Mouse (Mus musculus) neural tube, embryonic 14.5 days (tissue): ENCODE results near the gene Cd180. TPM values are rescaled to one million over a fixed set of nuclear protein-coding genes. Genes with fewer than 3 reads are reported as not detected.
"Not testable (repeated sequence)": the region's sequence is repeated elsewhere in the genome, so short reads cannot be mapped to it uniquely, and the experiment has no call there.

ENCODE experiments used
- ATAC-seq: fragments of 200-750 bp; cut with Nextera tagmentation; 2 replicates; pipeline ENCODE4 v1.8.0; 2017; ENCODE audit warnings: low read depth, mild to moderate bottlenecking, moderate TSS enrichment, moderate library complexity
- H3K27ac ChIP-seq: fragments of 300-500 bp; sonication (generic); 2 replicates; pipeline ENCODE4 v1.5.1; 2014; ENCODE audit warnings: low read depth, mild to moderate bottlenecking, control low read depth, low read length, moderate library complexity, mixed read lengths
- H3K27me3 ChIP-seq: fragments of 300-500 bp; sonication (generic); 2 replicates; pipeline ENCODE4 v1.6.1; 2014; ENCODE audit warnings: low read length; ENCODE audit not compliant: control insufficient read depth, insufficient read depth
- H3K36me3 ChIP-seq: fragments of 300-500 bp; sonication (generic); 2 replicates; pipeline ENCODE4 v1.6.1; 2014; ENCODE audit warnings: low read length, mixed read lengths; ENCODE audit not compliant: control insufficient read depth, insufficient read depth
- H3K4me1 ChIP-seq: fragments of 300-500 bp; sonication (generic); 2 replicates; pipeline ENCODE4 v1.6.1; 2014; ENCODE audit warnings: low read length; ENCODE audit not compliant: control insufficient read depth, insufficient read depth
- H3K4me2 ChIP-seq: fragments of 300-500 bp; sonication (generic); 2 replicates; pipeline ENCODE4 v1.6.1; 2014; ENCODE audit warnings: mild to moderate bottlenecking, low read depth, low read length, control low read depth
- H3K4me3 ChIP-seq: fragments of 300-500 bp; sonication (generic); 2 replicates; pipeline ENCODE4 v1.5.1; 2014; ENCODE audit warnings: low read depth, low read length, control low read depth, mixed read lengths
- H3K9ac ChIP-seq: fragments of 300-500 bp; sonication (generic); replicated peaks from 2 replicates; pipeline ENCODE4 v1.6.1; 2014; ENCODE audit warnings: low read depth, mild to moderate bottlenecking, control low read depth, low read length, mixed read lengths
- H3K9me3 ChIP-seq: fragments of 300-500 bp; sonication (generic); 2 replicates; pipeline ENCODE4 v1.6.1; 2016; ENCODE audit warnings: low read length; ENCODE audit not compliant: control insufficient read depth
- WGBS: fragments of 180-500 bp; shearing (Covaris S2); extraction: QIAGEN DNeasy Blood & Tissue Kit; methylation state at CpG from one replicate; pipeline ENCODE4 v1.1.7; 2014; 5-methylcytosine and 5-hydroxymethylcytosine counted together
- polyA plus RNA-seq: library from polyadenylated mRNA; unstranded; fragments of >200 nt; fragmentation: Nextera tagmentation; extraction: Ambion mirVana; gene quantifications from 2 replicates; pipeline ENCODE4 v1.2.1, GENCODE M21; 2014

Cd180 gene
- polyA plus RNA-seq, 1 experiment from 2014 or later: 0.79 TPM

GRCm38 (mm10) chr13:102669522-102670256 is 23.7 kb upstream of the Cd180 start:
- Histone ChIP-seq H3K9ac (no peak overlapping the region), H3K36me3 (no peaks in the 10 kb centered on the region), H3K27ac (no peak overlapping the region), H3K4me1 (no peaks in the 10 kb centered on the region), H3K4me3 (no peak overlapping the region), H3K4me2 (no peak overlapping the region), H3K27me3 (no peaks in the 10 kb centered on the region), H3K9me3 (no peaks in the 10 kb centered on the region)
- WGBS: 53% methylated on average over 14 of the region's 14 CpGs
- ATAC-seq: no peak

GRCm38 (mm10) chr13:102670503-102670902 is 22.9 kb upstream of the Cd180 start:
- H3K9me3 ChIP-seq: no peaks in the 10 kb centered on the region
- no peak for ATAC-seq
- WGBS: 82% methylated on average over 7 of the region's 7 CpGs
- H3K4me1 ChIP-seq: no peaks in the 10 kb centered on the region
- no peaks in the 10 kb centered on the region for H3K27me3 ChIP-seq
- H3K9ac ChIP-seq: no peak overlapping the region
- no peak overlapping the region for H3K4me3 ChIP-seq
- H3K4me2 ChIP-seq: no peak overlapping the region
- H3K36me3 ChIP-seq: no peaks in the 10 kb centered on the region
- no peak overlapping the region for H3K27ac ChIP-seq

GRCm38 (mm10) chr13:102674083-102674482 is 19.3 kb upstream of the Cd180 start:
- no peak overlapping the region for H3K27ac ChIP-seq
- no peak overlapping the region for H3K9ac ChIP-seq
- no peaks in the 10 kb centered on the region for H3K27me3 ChIP-seq
- no peaks in the 10 kb centered on the region for H3K36me3 ChIP-seq
- 87% methylated on average over 3 of the region's 3 CpGs for WGBS
- H3K4me2 ChIP-seq: no peak overlapping the region
- no peak overlapping the region for H3K4me3 ChIP-seq
- H3K4me1 ChIP-seq: no peaks in the 10 kb centered on the region
- no peaks in the 10 kb centered on the region for H3K9me3 ChIP-seq
- ATAC-seq: no peak

- not testable (repeated sequence) for ATAC-seq, H3K9me3 ChIP-seq, H3K27me3 ChIP-seq, H3K4me1 ChIP-seq, H3K27ac ChIP-seq, H3K36me3 ChIP-seq, H3K4me2 ChIP-seq, H3K4me3 ChIP-seq, H3K9ac ChIP-seq
- 82% methylated on average over 4 of the region's 4 CpGs for WGBS
These were observed 15.8 kb upstream of the Cd180 start for GRCm38 (mm10) chr13:102677602-102678001.

GRCm38 (mm10) chr13:102678482-102678881 is 14.9 kb upstream of the Cd180 start:
- no peak overlapping the region for H3K4me3 ChIP-seq
- no peaks in the 10 kb centered on the region for H3K27me3 ChIP-seq
- H3K4me1 ChIP-seq: no peaks in the 10 kb centered on the region
- no peak overlapping the region for H3K27ac ChIP-seq
- 12% methylated on average over 2 of the region's 2 CpGs for whole genome bisulfite sequencing
- H3K36me3 ChIP-seq: no peaks in the 10 kb centered on the region
- H3K9ac ChIP-seq: no peak overlapping the region
- H3K9me3 ChIP-seq: no peaks in the 10 kb centered on the region
- peak; percentile 72 for ATAC-seq
- no peak overlapping the region for H3K4me2 ChIP-seq

- H3K4me2 ChIP-seq: no peak overlapping the region
- H3K9me3 ChIP-seq: no peaks in the 10 kb centered on the region
- H3K4me3 ChIP-seq: no peak overlapping the region
- H3K36me3 ChIP-seq: no peaks in the 10 kb centered on the region
- no peaks in the 10 kb centered on the region for H3K27me3 ChIP-seq
- no peak for ATAC-seq
- H3K9ac ChIP-seq: no peak overlapping the region
- H3K4me1 ChIP-seq: no peaks in the 10 kb centered on the region
- 80% methylated on average over 4 of the region's 4 CpGs for WGBS
- H3K27ac ChIP-seq: no peak overlapping the region
These were observed 8.5 kb upstream of the Cd180 start for GRCm38 (mm10) chr13:102684890-102685289.

- H3K9me3 ChIP-seq: no peaks in the 10 kb centered on the region
- 96% methylated on average over 1 of the region's 1 CpGs for WGBS
These were observed 5.2 kb upstream of the Cd180 start for GRCm38 (mm10) chr13:102688121-102688520.

GRCm38 (mm10) chr13:102689201-102690090 is 3.9 kb upstream of the Cd180 start:
- H3K36me3 ChIP-seq: no peaks in the 10 kb centered on the region
- no peak overlapping the region for H3K4me2 ChIP-seq
- WGBS: 87% methylated on average over 6 of the region's 6 CpGs
- H3K27ac ChIP-seq: no peak overlapping the region
- no peak overlapping the region for H3K4me3 ChIP-seq
- no peak for ATAC-seq
- H3K9me3 ChIP-seq: no peaks in the 10 kb centered on the region
- H3K4me1 ChIP-seq: no peaks in the 10 kb centered on the region
- H3K9ac ChIP-seq: no peak overlapping the region
- no peaks in the 10 kb centered on the region for H3K27me3 ChIP-seq

More at GRCm38 (mm10) chr13:102688121-102688520, 5.2 kb upstream of the Cd180 start:
- Histone ChIP-seq H3K9ac (no peak overlapping the region), H3K4me1 (no peaks in the 10 kb centered on the region), H3K4me3 (no peak overlapping the region), H3K27me3 (no peaks in the 10 kb centered on the region), H3K4me2 (no peak overlapping the region), H3K27ac (no peak overlapping the region), H3K36me3 (no peaks in the 10 kb centered on the region)
- no peak for ATAC-seq

- H3K9me3 ChIP-seq: no peaks in the 10 kb centered on the region
- no peaks in the 10 kb centered on the region for H3K4me1 ChIP-seq
- ATAC-seq: no peak
- no peak overlapping the region for H3K4me3 ChIP-seq
- no peaks in the 10 kb centered on the region for H3K36me3 ChIP-seq
- H3K27me3 ChIP-seq: no peaks in the 10 kb centered on the region
- no peak overlapping the region for H3K4me2 ChIP-seq
- no peak overlapping the region for H3K27ac ChIP-seq
- H3K9ac ChIP-seq: no peak overlapping the region
- WGBS: 96% methylated on average over 5 of the region's 5 CpGs
These were observed 3.2 kb upstream of the Cd180 start for GRCm38 (mm10) chr13:102690184-102690583.
